Mouse (Mus musculus): Measurements from ENCODE around the gene Slc12a5.

Gene Slc12a5

GRCm38 (mm10) chr2:165034131-165035057 lies 73.8 kb downstream of the Slc12a5 start, which contains the start of gene Ncoa5:
TSS of gene Ncoa5 (minus strand) at chr2:165034867.
- H3K4me3 ChIP-seq (replicated peaks; ENCODE audit: low read length): peak within 1 kb of the TSS; percentile 94
- no peak for TF ChIP-seq CTCF (conservative IDR thresholded peaks at IDR 0.05; ENCODE audit: low read length)
- no peaks in the 10 kb centered on the region for H3K9me3 ChIP-seq (ENCODE audit: low read length)
- peaks cover 42% of the 10 kb centered on the region for H3K4me1 ChIP-seq (replicated peaks; ENCODE audit: low read depth, low read length)
- H3K36me3 ChIP-seq (ENCODE audit: insufficient read depth, low read length): no peaks in the 10 kb centered on the region
- peaks cover 14% of the 10 kb centered on the region; the same call in 1 of the 2 replicates for H3K27me3 ChIP-seq (ENCODE audit: insufficient read depth, low read length)

- Histone ChIP-seq H3K36me3 (ENCODE audit: insufficient read depth, low read length) (no peaks in the 10 kb centered on the region), H3K4me3 (replicated peaks; ENCODE audit: low read length) (peak overlapping the region; percentile 94), H3K9me3 (ENCODE audit: low read length) (no peaks in the 10 kb centered on the region), H3K27me3 (ENCODE audit: insufficient read depth, low read length) (peaks cover 14% of the 10 kb centered on the region; the same call in 1 of the 2 replicates), H3K4me1 (replicated peaks; ENCODE audit: low read depth, low read length) (peaks cover 41% of the 10 kb centered on the region)
- TF ChIP-seq POU5F1 (IDR thresholded peaks at IDR 0.05; ENCODE audit: borderline replicate concordance, low read length) (no peak), NANOG (IDR thresholded peaks at IDR 0.05; ENCODE audit: borderline replicate concordance, low read length) (no peak), CTCF (conservative IDR thresholded peaks at IDR 0.05; ENCODE audit: low read length) (no peak)
These were observed 74.4 kb downstream of the Slc12a5 start for GRCm38 (mm10) chr2:165035058-165035431.

DNA sequence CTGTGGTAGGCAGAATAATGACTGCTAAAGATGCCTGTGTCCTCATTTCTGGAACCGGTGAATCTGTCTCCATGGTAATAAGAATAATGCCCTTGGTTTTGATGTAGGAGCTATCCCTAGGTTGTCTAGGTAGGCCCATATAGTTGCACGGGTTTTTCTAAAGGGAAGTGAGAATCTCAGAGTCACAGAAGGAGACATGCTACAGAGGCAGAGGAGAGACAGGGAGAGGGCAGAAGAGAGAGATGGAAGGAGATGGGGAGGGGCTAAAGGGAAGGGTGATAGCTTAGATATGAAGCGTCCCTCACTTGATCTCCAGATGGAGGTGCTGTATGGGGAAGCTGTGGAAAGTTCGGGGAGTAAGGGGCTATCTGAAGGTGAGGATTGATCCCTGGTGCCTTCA lies 76.8 kb downstream of the Slc12a5 start:
- Histone ChIP-seq H3K27me3 (ENCODE audit: insufficient read depth, low read length) (peaks cover 24% of the 10 kb centered on the region), H3K36me3 (ENCODE audit: insufficient read depth, low read length) (no peaks in the 10 kb centered on the region), H3K4me1 (replicated peaks; ENCODE audit: low read depth, low read length) (peaks cover 26% of the 10 kb centered on the region), H3K4me3 (replicated peaks; ENCODE audit: low read length) (no peak overlapping the region), H3K9me3 (ENCODE audit: low read length) (no peaks in the 10 kb centered on the region)
- no peak for TF ChIP-seq POU5F1 (IDR thresholded peaks at IDR 0.05; ENCODE audit: borderline replicate concordance, low read length)
- no peak for TF ChIP-seq NANOG (IDR thresholded peaks at IDR 0.05; ENCODE audit: borderline replicate concordance, low read length)
- TF ChIP-seq CTCF (conservative IDR thresholded peaks at IDR 0.05; ENCODE audit: low read length): no peak

- Histone ChIP-seq H3K4me3 (replicated peaks; ENCODE audit: low read length) (no peak overlapping the region), H3K9me3 (ENCODE audit: low read length) (no peaks in the 10 kb centered on the region), H3K27me3 (ENCODE audit: insufficient read depth, low read length) (peaks cover 24% of the 10 kb centered on the region), H3K36me3 (ENCODE audit: insufficient read depth, low read length) (no peaks in the 10 kb centered on the region), H3K4me1 (replicated peaks; ENCODE audit: low read depth, low read length) (peaks cover 15% of the 10 kb centered on the region; the same call in 1 of the 2 replicates)
- TF ChIP-seq POU5F1 (IDR thresholded peaks at IDR 0.05; ENCODE audit: borderline replicate concordance, low read length) (no peak), NANOG (IDR thresholded peaks at IDR 0.05; ENCODE audit: borderline replicate concordance, low read length) (no peak), CTCF (conservative IDR thresholded peaks at IDR 0.05; ENCODE audit: low read length) (no peak; the same call in 1 of the 2 replicates)
These were observed 81.5 kb downstream of the Slc12a5 start for GRCm38 (mm10) chr2:165042126-165042525.

- peaks cover 18% of the 10 kb centered on the region for H3K27me3 ChIP-seq (ENCODE audit: insufficient read depth, low read length)
- TF ChIP-seq NANOG (IDR thresholded peaks at IDR 0.05; ENCODE audit: borderline replicate concordance, low read length): peak; percentile 26; the same call in 1 of the 2 replicates
- TF ChIP-seq CTCF (conservative IDR thresholded peaks at IDR 0.05; ENCODE audit: low read length): no peak
- TF ChIP-seq POU5F1 (IDR thresholded peaks at IDR 0.05; ENCODE audit: borderline replicate concordance, low read length): no peak
- peaks cover 15% of the 10 kb centered on the region; the same call in 1 of the 2 replicates for H3K4me1 ChIP-seq (replicated peaks; ENCODE audit: low read depth, low read length)
These were observed 82.6 kb downstream of the Slc12a5 start for GRCm38 (mm10) chr2:165043090-165043636.

DNA sequence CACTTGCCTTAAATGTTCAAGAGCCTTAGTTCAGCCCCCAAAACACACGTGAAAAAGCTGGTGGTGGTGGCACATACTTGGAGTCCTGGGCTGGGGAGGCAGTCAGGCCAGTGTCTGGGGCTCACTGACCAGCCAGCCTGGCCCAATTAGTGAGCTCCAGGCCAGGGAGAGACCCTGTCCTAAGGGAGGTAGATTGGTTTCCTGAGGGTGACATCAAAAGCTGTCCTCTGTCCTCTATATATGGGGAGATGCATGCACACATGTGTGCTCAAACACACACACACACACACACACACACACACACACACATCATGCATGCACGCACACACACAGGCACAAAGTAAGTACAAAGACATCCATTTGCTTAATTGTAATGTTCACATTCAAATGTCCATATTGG lies 83.1 kb downstream of the Slc12a5 start:
- H3K9me3 ChIP-seq (ENCODE audit: low read length): no peaks in the 10 kb centered on the region
- no peak for TF ChIP-seq POU5F1 (IDR thresholded peaks at IDR 0.05; ENCODE audit: borderline replicate concordance, low read length)
- TF ChIP-seq NANOG (IDR thresholded peaks at IDR 0.05; ENCODE audit: borderline replicate concordance, low read length): no peak
- H3K36me3 ChIP-seq (ENCODE audit: insufficient read depth, low read length): no peaks in the 10 kb centered on the region
- peaks cover 18% of the 10 kb centered on the region for H3K27me3 ChIP-seq (ENCODE audit: insufficient read depth, low read length)
- H3K4me1 ChIP-seq (replicated peaks; ENCODE audit: low read depth, low read length): peaks cover 15% of the 10 kb centered on the region
- H3K4me3 ChIP-seq (replicated peaks; ENCODE audit: low read length): no peak overlapping the region

More at GRCm38 (mm10) chr2:165043090-165043636, 82.6 kb downstream of the Slc12a5 start:
- Histone ChIP-seq H3K4me3 (replicated peaks; ENCODE audit: low read length) (no peak overlapping the region), H3K9me3 (ENCODE audit: low read length) (no peaks in the 10 kb centered on the region), H3K36me3 (ENCODE audit: insufficient read depth, low read length) (no peaks in the 10 kb centered on the region)

DNA sequence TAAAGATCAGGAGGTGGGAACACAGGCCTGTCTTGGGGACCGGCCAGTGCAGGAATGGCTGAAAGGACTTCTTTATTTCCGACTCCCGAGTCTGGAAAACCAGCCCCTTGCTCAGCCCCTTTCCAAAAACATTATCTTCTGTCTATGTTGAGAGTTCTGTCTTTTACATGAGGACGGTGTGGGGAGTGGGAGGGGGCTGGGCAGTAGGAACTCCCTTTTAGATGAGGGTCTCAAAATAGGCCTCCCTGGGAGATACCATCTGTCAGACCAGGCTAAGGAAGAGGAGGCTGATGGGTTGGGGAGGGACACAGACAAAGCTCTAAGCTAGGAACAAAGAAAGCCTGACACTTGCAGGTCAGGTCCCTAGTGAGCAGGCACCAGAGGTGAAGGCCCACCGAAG lies 88.4 kb downstream of the Slc12a5 start:
- TF ChIP-seq POU5F1 (IDR thresholded peaks at IDR 0.05; ENCODE audit: borderline replicate concordance, low read length) (no peak), CTCF (conservative IDR thresholded peaks at IDR 0.05; ENCODE audit: low read length) (no peak), NANOG (IDR thresholded peaks at IDR 0.05; ENCODE audit: borderline replicate concordance, low read length) (no peak)

More for the DNA sequence above, 88.4 kb downstream of the Slc12a5 start:
- Histone ChIP-seq H3K4me1 (replicated peaks; ENCODE audit: low read depth, low read length) (peaks cover 15% of the 10 kb centered on the region), H3K36me3 (ENCODE audit: insufficient read depth, low read length) (no peaks in the 10 kb centered on the region), H3K9me3 (ENCODE audit: low read length) (peaks cover 7% of the 10 kb centered on the region), H3K27me3 (ENCODE audit: insufficient read depth, low read length) (no peaks in the 10 kb centered on the region), H3K4me3 (replicated peaks; ENCODE audit: low read length) (no peak overlapping the region)

Data from E14TG2a.4 (cell line).